Mouse (Mus musculus): ENCODE measurements at regions not wholly inside any gene's neighbourhood (a gene's known extent, or its start where the extent isn't known, plus 50 kb on each side); places are given as distances from the start of the nearest gene placed in this dataset.

DNA sequence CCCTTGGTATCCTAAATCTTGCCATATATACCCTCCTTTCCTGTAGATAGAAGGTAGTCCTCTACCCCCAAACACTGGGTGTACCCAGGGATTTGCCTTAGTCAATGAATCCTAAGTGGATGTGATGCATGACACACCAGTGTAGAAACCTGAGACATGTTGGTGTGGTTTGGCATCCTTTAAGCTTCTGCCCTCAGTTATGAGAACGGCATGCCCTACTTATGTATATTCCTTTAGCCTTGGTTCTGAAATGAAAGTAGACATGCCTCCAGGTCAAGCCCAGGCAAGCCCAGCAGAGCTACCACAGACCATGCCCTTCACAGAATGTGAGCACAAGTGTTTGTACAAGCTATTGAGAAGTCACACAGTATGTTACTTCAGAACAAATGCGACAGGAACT, 608.4 kb upstream of the 2610301B20Rik start:
- no peaks in the 10 kb centered on the region for H3K27me3 ChIP-seq (ENCODE audit: control insufficient read depth, insufficient read depth, low read depth, low read length)
- H3K4me3 ChIP-seq (ENCODE audit: low read length), result no peak overlapping the region
- H3K9ac ChIP-seq (ENCODE audit: low read length), result no peak overlapping the region
- ATAC-seq (ENCODE audit: low read depth), result no peak
- no peaks in the 10 kb centered on the region for H3K36me3 ChIP-seq (ENCODE audit: control insufficient read depth, insufficient read depth, low read length)
- 49% methylated on average over 2 of the region's 2 CpGs for WGBS
- H3K4me1 ChIP-seq (replicated peaks; ENCODE audit: control insufficient read depth, insufficient read depth, low read length), result no peaks in the 10 kb centered on the region
- no peak overlapping the region for H3K27ac ChIP-seq (ENCODE audit: low read length)
- H3K4me2 ChIP-seq (ENCODE audit: low read depth, low read length), result no peak overlapping the region
- H3K9me3 ChIP-seq (ENCODE audit: control insufficient read depth, low read length), result no peaks in the 10 kb centered on the region

DNA sequence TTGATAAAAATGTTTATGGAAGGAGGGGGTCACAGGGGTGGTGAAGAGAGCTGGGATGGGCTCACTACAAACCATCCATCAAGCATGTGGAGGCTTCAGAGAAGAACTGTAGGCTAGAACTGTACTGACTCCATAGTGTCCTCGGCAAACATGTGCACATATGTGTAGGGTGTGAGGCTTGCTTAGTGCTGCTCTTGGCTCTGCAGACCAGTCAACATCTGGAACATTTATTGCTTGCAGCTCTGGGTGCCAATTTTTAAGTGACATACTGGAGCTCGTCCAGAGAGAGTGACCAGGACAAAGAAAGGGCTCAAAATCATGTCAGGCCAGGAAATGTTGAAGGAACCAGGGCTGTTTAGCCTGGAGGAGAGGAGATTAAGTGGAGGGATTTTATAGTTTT, 588.7 kb upstream of the 2610301B20Rik start:
- Histone ChIP-seq H3K4me1 (replicated peaks; ENCODE audit: control insufficient read depth, insufficient read depth, low read length) (no peaks in the 10 kb centered on the region), H3K36me3 (ENCODE audit: control insufficient read depth, insufficient read depth, low read length) (no peaks in the 10 kb centered on the region), H3K27ac (ENCODE audit: low read length) (no peak overlapping the region), H3K9me3 (ENCODE audit: control insufficient read depth, low read length) (no peaks in the 10 kb centered on the region), H3K27me3 (ENCODE audit: control insufficient read depth, insufficient read depth, low read depth, low read length) (no peaks in the 10 kb centered on the region), H3K4me3 (ENCODE audit: low read length) (no peak overlapping the region), H3K4me2 (ENCODE audit: low read depth, low read length) (no peak overlapping the region), H3K9ac (ENCODE audit: low read length) (no peak overlapping the region)
- peak; percentile 96 for ATAC-seq (ENCODE audit: low read depth)
- 38% methylated on average over 2 of the region's 2 CpGs for WGBS

DNA sequence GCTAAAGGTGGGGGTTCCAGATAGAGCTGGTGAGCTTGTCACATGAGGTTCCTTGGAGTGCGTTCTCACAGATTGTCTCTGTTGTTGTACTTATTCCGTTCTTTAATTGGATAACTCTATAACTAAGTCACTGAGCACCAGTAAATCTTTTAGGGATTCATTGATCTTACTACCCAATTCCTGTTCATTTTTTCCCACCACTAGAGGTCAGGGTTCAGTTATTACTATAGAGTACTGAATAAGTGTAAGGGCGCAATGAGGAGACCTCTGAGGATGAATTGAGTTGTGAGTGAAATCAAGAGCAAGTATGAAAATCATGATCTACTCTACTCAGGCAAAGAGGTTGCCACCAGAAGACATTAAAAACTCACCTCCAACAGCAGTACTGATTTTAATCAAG, 584.0 kb upstream of the 2610301B20Rik start:
- Histone ChIP-seq H3K4me3 (ENCODE audit: low read length) (no peak overlapping the region), H3K9me3 (ENCODE audit: control insufficient read depth, low read length) (no peaks in the 10 kb centered on the region), H3K9ac (ENCODE audit: low read length) (no peak overlapping the region), H3K27me3 (ENCODE audit: control insufficient read depth, insufficient read depth, low read depth, low read length) (no peaks in the 10 kb centered on the region), H3K36me3 (ENCODE audit: control insufficient read depth, insufficient read depth, low read length) (no peaks in the 10 kb centered on the region), H3K4me1 (replicated peaks; ENCODE audit: control insufficient read depth, insufficient read depth, low read length) (no peaks in the 10 kb centered on the region), H3K4me2 (ENCODE audit: low read depth, low read length) (no peak overlapping the region), H3K27ac (ENCODE audit: low read length) (no peak overlapping the region)
- WGBS, result 63% methylated on average over 3 of the region's 3 CpGs
- no peak for ATAC-seq (ENCODE audit: low read depth)

DNA sequence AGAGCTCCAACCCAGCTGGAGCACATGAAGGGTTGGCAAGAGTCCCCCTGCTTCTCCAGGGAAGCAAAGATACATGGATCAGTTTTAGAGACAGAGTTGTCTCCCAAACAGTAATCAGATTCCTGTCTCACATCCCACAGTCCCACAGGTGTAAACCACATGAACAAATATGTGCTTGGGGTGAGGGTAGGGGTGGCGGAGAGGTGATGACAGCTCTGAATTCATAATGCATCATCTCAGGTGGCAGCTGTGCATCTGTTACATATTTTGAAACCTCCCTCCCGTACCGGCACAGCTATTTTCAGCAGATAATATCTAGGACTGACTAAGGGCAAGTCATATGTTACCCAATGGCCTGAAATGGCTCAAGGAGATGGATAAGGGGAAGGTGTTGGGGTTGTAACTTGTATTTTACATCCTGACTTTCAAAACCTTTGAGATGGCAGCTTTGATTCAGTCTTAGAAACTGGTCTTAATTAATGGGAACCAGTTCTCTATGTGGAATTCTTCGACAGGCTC, 579.2 kb upstream of the 2610301B20Rik start:
- no peaks in the 10 kb centered on the region for H3K27me3 ChIP-seq (ENCODE audit: control insufficient read depth, insufficient read depth, low read depth, low read length)
- no peak overlapping the region for H3K4me2 ChIP-seq (ENCODE audit: low read depth, low read length)
- WGBS, result 58% methylated on average over 4 of the region's 4 CpGs
- no peaks in the 10 kb centered on the region for H3K9me3 ChIP-seq (ENCODE audit: control insufficient read depth, low read length)
- no peak overlapping the region for H3K9ac ChIP-seq (ENCODE audit: low read length)
- no peaks in the 10 kb centered on the region for H3K36me3 ChIP-seq (ENCODE audit: control insufficient read depth, insufficient read depth, low read length)
- no peak overlapping the region for H3K27ac ChIP-seq (ENCODE audit: low read length)
- no peak overlapping the region for H3K4me3 ChIP-seq (ENCODE audit: low read length)
- no peaks in the 10 kb centered on the region for H3K4me1 ChIP-seq (replicated peaks; ENCODE audit: control insufficient read depth, insufficient read depth, low read length)
- no peak for ATAC-seq (ENCODE audit: low read depth)

DNA sequence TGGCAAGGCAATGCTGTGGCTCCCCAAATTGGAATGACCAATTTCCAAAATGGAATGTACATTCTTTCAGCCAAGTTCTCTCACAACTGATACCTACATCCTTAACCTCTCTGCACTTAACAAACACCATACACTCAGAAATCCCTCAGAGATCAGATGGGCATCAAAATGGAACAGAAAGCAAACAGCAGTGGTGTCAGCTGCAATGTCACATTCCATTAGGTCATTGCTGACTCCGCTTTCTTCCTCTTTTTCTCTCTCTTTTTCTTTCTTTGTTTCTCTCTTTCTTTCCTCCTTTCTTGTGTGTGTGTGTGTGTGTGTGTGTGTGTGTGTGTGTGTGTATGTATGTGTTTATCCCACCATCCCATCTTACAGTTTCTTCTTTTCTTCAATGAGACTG, 578.1 kb upstream of the 2610301B20Rik start:
- Histone ChIP-seq H3K36me3 (ENCODE audit: control insufficient read depth, insufficient read depth, low read length) (no peaks in the 10 kb centered on the region), H3K4me1 (replicated peaks; ENCODE audit: control insufficient read depth, insufficient read depth, low read length) (no peaks in the 10 kb centered on the region), H3K4me3 (ENCODE audit: low read length) (no peak overlapping the region), H3K27ac (ENCODE audit: low read length) (no peak overlapping the region), H3K9me3 (ENCODE audit: control insufficient read depth, low read length) (no peaks in the 10 kb centered on the region), H3K27me3 (ENCODE audit: control insufficient read depth, insufficient read depth, low read depth, low read length) (no peaks in the 10 kb centered on the region), H3K9ac (ENCODE audit: low read length) (no peak overlapping the region), H3K4me2 (ENCODE audit: low read depth, low read length) (no peak overlapping the region)
- ATAC-seq (ENCODE audit: low read depth), result no peak
- WGBS, result 85% methylated on average over 1 of the region's 1 CpGs

DNA sequence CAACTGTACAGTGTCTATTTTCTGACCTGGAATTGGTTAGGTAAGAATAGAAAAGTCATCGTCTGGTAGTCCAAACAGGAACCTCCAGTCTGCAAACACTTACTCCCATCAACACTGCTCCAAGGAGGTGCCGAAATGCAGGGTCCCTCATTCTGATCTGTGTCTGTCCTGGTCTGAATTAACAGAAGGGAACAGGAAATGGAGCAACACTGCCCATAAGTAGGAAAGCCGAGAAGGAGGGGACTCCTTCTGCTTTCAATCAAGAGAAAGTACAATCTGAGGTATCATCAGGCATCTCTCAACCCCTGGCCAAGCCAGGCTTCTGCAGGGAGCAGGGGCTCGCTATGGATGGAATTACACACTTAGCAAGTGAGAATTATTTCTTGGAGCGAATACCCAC, 562.4 kb upstream of the 2610301B20Rik start:
- no peak overlapping the region for H3K27ac ChIP-seq (ENCODE audit: low read length)
- no peaks in the 10 kb centered on the region for H3K27me3 ChIP-seq (ENCODE audit: control insufficient read depth, insufficient read depth, low read depth, low read length)
- no peaks in the 10 kb centered on the region for H3K9me3 ChIP-seq (ENCODE audit: control insufficient read depth, low read length)
- no peaks in the 10 kb centered on the region for H3K4me1 ChIP-seq (replicated peaks; ENCODE audit: control insufficient read depth, insufficient read depth, low read length)
- no peaks in the 10 kb centered on the region for H3K36me3 ChIP-seq (ENCODE audit: control insufficient read depth, insufficient read depth, low read length)
- no peak overlapping the region for H3K4me3 ChIP-seq (ENCODE audit: low read length)
- H3K4me2 ChIP-seq (ENCODE audit: low read depth, low read length), result no peak overlapping the region
- H3K9ac ChIP-seq (ENCODE audit: low read length), result no peak overlapping the region
- WGBS, result 49% methylated on average over 5 of the region's 5 CpGs
- ATAC-seq (ENCODE audit: low read depth), result no peak

DNA sequence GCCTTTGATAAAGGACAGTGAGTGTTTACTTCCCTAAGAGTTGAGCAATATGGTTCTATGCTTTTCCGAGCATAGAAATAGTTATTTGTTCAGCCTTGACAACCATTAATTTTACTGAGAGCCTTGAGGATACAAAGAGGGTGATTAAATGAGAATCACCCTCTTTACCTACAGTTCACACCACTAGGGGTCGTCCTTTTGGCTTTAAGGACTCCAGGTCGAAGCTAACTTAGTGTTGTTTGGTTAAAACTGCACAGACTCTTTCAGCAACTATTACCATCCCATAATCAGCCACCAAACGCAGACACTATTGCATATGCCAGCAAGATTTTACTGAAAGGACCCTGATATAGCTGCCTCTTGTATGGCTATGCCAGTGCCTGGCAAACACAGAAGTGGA, 559.2 kb upstream of the 2610301B20Rik start:
- Histone ChIP-seq H3K4me2 (ENCODE audit: low read depth, low read length) (no peak overlapping the region), H3K4me3 (ENCODE audit: low read length) (no peak overlapping the region), H3K27me3 (ENCODE audit: control insufficient read depth, insufficient read depth, low read depth, low read length) (no peaks in the 10 kb centered on the region), H3K27ac (ENCODE audit: low read length) (no peak overlapping the region), H3K36me3 (ENCODE audit: control insufficient read depth, insufficient read depth, low read length) (no peaks in the 10 kb centered on the region), H3K9ac (ENCODE audit: low read length) (no peak overlapping the region), H3K4me1 (replicated peaks; ENCODE audit: control insufficient read depth, insufficient read depth, low read length) (no peaks in the 10 kb centered on the region), H3K9me3 (ENCODE audit: control insufficient read depth, low read length) (no peaks in the 10 kb centered on the region)
- WGBS, result 58% methylated on average over 4 of the region's 4 CpGs
- no peak for ATAC-seq (ENCODE audit: low read depth)

DNA sequence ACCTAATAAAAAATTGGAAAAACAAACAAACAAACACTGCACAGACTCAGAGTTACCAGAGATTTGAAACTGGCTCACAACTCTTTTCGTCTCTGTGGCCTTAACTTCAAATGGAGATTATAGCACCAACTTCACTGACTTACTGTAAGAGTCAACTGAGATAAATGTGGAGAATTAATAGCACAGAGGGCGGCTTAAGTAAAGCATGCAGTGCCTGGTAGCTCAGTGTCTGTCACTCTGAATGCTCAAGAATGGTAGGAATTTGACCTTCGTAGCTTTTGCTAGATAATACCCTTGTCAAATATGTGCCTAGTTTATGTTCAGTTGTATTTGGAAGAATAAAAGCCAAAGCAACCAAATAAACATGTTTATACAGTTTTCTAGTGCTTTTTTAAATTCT, 558.4 kb upstream of the 2610301B20Rik start:
- Histone ChIP-seq H3K9ac (ENCODE audit: low read length) (no peak overlapping the region), H3K36me3 (ENCODE audit: control insufficient read depth, insufficient read depth, low read length) (no peaks in the 10 kb centered on the region), H3K4me1 (replicated peaks; ENCODE audit: control insufficient read depth, insufficient read depth, low read length) (no peaks in the 10 kb centered on the region), H3K9me3 (ENCODE audit: control insufficient read depth, low read length) (no peaks in the 10 kb centered on the region), H3K27ac (ENCODE audit: low read length) (no peak overlapping the region), H3K4me2 (ENCODE audit: low read depth, low read length) (no peak overlapping the region), H3K27me3 (ENCODE audit: control insufficient read depth, insufficient read depth, low read depth, low read length) (no peaks in the 10 kb centered on the region), H3K4me3 (ENCODE audit: low read length) (no peak overlapping the region)
- WGBS, result 40% methylated on average over 3 of the region's 3 CpGs
- no peak for ATAC-seq (ENCODE audit: low read depth)

DNA sequence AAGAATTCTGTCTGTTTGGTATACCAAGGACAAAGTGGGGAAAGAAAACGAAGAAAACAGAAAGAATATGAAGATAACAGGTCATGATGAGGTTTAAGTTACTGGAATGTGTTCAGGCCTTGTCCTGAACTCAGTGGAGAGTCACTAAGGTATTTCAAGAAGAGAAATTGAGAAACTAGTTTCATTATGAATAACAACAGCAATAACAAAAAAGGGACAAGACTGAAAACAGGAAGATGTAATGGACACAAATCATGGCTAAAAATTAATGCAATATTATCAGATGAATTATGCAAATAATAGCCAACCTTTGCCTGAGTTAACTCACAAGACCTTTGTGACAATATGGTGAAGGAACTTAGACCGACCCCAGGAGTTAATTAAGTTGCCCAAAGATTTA, 530.2 kb upstream of the 2610301B20Rik start:
- WGBS, result 47% methylated on average over 2 of the region's 2 CpGs

More for the DNA sequence above, 530.2 kb upstream of the 2610301B20Rik start:
- Histone ChIP-seq H3K4me3 (ENCODE audit: low read length) (no peak overlapping the region), H3K9ac (ENCODE audit: low read length) (no peak overlapping the region), H3K4me2 (ENCODE audit: low read depth, low read length) (no peak overlapping the region), H3K4me1 (replicated peaks; ENCODE audit: control insufficient read depth, insufficient read depth, low read length) (no peaks in the 10 kb centered on the region), H3K9me3 (ENCODE audit: control insufficient read depth, low read length) (no peaks in the 10 kb centered on the region), H3K36me3 (ENCODE audit: control insufficient read depth, insufficient read depth, low read length) (no peaks in the 10 kb centered on the region), H3K27me3 (ENCODE audit: control insufficient read depth, insufficient read depth, low read depth, low read length) (no peaks in the 10 kb centered on the region), H3K27ac (ENCODE audit: low read length) (no peak overlapping the region)
- ATAC-seq (ENCODE audit: low read depth), result no peak
